Mouse (Mus musculus): ENCODE results near the gene Adarb1.

- no peak for TF ChIP-seq POLR2A (IDR thresholded peaks at IDR 0.05; ENCODE audit: borderline replicate concordance, insufficient read depth, low read length)
- no peak for TF ChIP-seq CTCF (IDR thresholded peaks at IDR 0.05; ENCODE audit: borderline replicate concordance, insufficient read depth, low read depth, low read length)
Measured at GRCm38 (mm10) chr10:77240764-77241163, 177.3 kb downstream of the Adarb1 start.
